Mouse (Mus musculus) stomach, embryonic 16.5 days (tissue): ENCODE results near the gene Src. TPM values are rescaled to one million over a fixed set of nuclear protein-coding genes. Genes with fewer than 3 reads are reported as not detected.

ENCODE experiments used
- ATAC-seq: fragments of 200-750 bp; cut with Nextera tagmentation; 2 replicates; pipeline ENCODE4 v1.8.0; 2017; ENCODE audit warnings: moderate number of reproducible peaks, moderate TSS enrichment; ENCODE audit not compliant: insufficient read depth, low FRiP score
- H3K27ac ChIP-seq: fragments of 300-500 bp; sonication (generic); 2 replicates; pipeline ENCODE4 v1.5.1; 2014; ENCODE audit warnings: low read length
- H3K27me3 ChIP-seq: fragments of 300-500 bp; sonication (generic); 2 replicates; pipeline ENCODE4 v1.6.1; 2014; ENCODE audit warnings: low read length, control low read depth, mixed read lengths; ENCODE audit not compliant: control insufficient read depth, insufficient read depth
- H3K36me3 ChIP-seq: fragments of 300-500 bp; sonication (generic); 2 replicates; pipeline ENCODE4 v1.6.1; 2014; ENCODE audit warnings: low read length; ENCODE audit not compliant: control insufficient read depth, insufficient read depth
- H3K4me1 ChIP-seq: fragments of 300-500 bp; sonication (generic); 2 replicates; pipeline ENCODE4 v1.6.1; 2014; ENCODE audit warnings: low read length, control low read depth, mixed read lengths; ENCODE audit not compliant: control insufficient read depth, insufficient read depth
- H3K4me2 ChIP-seq: fragments of 300-500 bp; sonication (generic); 2 replicates; pipeline ENCODE4 v1.6.1; 2014; ENCODE audit warnings: low read depth, low read length, mixed read lengths
- H3K4me3 ChIP-seq: fragments of 300-500 bp; sonication (generic); replicated peaks from 2 replicates; pipeline ENCODE4 v1.5.1; 2014; ENCODE audit warnings: mild to moderate bottlenecking, low read length
- H3K9ac ChIP-seq: fragments of 300-500 bp; sonication (generic); 2 replicates; pipeline ENCODE4 v1.6.1; 2014; ENCODE audit warnings: low read length
- H3K9me3 ChIP-seq: fragments of 300-500 bp; sonication (generic); replicated peaks from 2 replicates; pipeline ENCODE4 v1.6.1; 2016; ENCODE audit warnings: low read length, control low read depth; ENCODE audit not compliant: control insufficient read depth
- WGBS: fragments of 180-500 bp; shearing (Covaris S2); extraction: QIAGEN DNeasy Blood & Tissue Kit; methylation state at CpG from one replicate; pipeline ENCODE4 v1.1.7; 2014; 5-methylcytosine and 5-hydroxymethylcytosine counted together
- polyA plus RNA-seq: library from polyadenylated mRNA; unstranded; fragments of >200 nt; fragmentation: Nextera tagmentation; extraction: Ambion mirVana; gene quantifications from 2 replicates; pipeline ENCODE4 v1.2.1, GENCODE M21; 2015

Gene Src
- polyA plus RNA-seq, 1 experiment from 2014 or later, result 14.7 TPM

DNA sequence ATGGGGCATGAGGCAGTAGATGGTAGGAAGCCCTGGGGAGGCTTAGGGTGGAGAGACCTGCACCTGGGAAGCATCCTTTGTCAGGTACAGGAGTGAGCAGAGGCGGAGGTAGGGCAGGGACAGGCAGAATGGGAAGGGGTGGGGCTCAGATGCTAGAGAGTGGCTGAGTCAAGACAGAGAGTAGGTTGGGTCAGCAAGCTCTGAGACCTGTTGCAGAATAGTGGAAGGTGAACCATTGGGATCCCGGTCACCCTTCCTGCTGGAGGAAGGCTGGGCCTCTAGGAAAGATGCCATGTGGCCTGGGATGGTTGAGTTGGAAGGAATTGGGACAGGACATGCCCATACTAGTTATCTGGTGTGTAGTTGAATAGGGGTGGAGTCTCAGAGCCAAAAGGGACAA, 25.9 kb upstream of the Src start:
- 86% methylated on average over 2 of the region's 2 CpGs for WGBS
- H3K27me3 ChIP-seq, result no peaks in the 10 kb centered on the region
- H3K9me3 ChIP-seq, result no peaks in the 10 kb centered on the region
- ATAC-seq, result no peak
- H3K9ac ChIP-seq, result no peak overlapping the region
- H3K27ac ChIP-seq, result peak overlapping the region; percentile 31
- peaks cover 31% of the 10 kb centered on the region for H3K4me1 ChIP-seq
- H3K36me3 ChIP-seq, result peaks cover 6% of the 10 kb centered on the region; the same call in 1 of the 2 replicates
- H3K4me3 ChIP-seq, result no peak overlapping the region
- H3K4me2 ChIP-seq, result no peak overlapping the region

GRCm38 (mm10) chr2:157393549-157393948, 24.7 kb upstream of the Src start:
- Histone ChIP-seq H3K9me3 (peaks cover 4% of the 10 kb centered on the region; the same call in 1 of the 2 replicates), H3K4me1 (peaks cover 31% of the 10 kb centered on the region), H3K27ac (peak overlapping the region; percentile 82), H3K4me3 (no peak overlapping the region), H3K9ac (no peak overlapping the region), H3K27me3 (no peaks in the 10 kb centered on the region), H3K36me3 (peaks cover 14% of the 10 kb centered on the region), H3K4me2 (no peak overlapping the region)
- 97% methylated on average over 4 of the region's 4 CpGs for WGBS
- ATAC-seq, result no peak

- Histone ChIP-seq H3K9ac (peak overlapping the region; percentile 7; the same call in 1 of the 2 replicates), H3K9me3 (peaks cover 4% of the 10 kb centered on the region; the same call in 1 of the 2 replicates), H3K27ac (peak overlapping the region; percentile 82), H3K4me1 (peaks cover 31% of the 10 kb centered on the region), H3K4me3 (no peak overlapping the region), H3K4me2 (no peak overlapping the region), H3K36me3 (peaks cover 17% of the 10 kb centered on the region), H3K27me3 (no peaks in the 10 kb centered on the region)
- WGBS, result 44% methylated on average over 6 of the region's 6 CpGs
- peak; percentile 82; the same call in 1 of the 2 replicates for ATAC-seq
Observed at GRCm38 (mm10) chr2:157394868-157395267, 23.4 kb upstream of the Src start.

DNA sequence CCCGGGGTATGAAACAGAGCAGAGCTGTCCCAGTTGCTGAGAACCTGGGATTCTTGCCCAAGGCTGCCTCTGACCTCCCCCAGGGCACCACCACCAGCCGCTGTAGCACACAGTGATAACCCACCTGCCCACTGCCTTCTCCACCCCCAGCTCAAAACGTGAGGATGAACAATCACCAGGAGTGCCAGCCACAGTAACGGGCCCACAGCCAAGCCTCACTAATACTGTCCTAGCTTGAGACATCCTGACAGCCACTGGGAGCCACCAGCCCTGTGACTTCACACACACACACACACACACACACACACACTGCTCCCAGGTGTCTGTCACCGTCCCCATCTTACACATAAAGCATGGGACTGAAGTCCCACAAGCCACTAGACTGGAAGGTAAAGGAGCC, 22.9 kb upstream of the Src start:
- Histone ChIP-seq H3K36me3 (peaks cover 17% of the 10 kb centered on the region), H3K4me3 (no peak overlapping the region), H3K4me1 (peaks cover 30% of the 10 kb centered on the region), H3K27ac (peak overlapping the region; percentile 82), H3K9ac (no peak overlapping the region; the same call in 1 of the 2 replicates), H3K4me2 (no peak overlapping the region), H3K9me3 (peaks cover 4% of the 10 kb centered on the region; the same call in 1 of the 2 replicates), H3K27me3 (no peaks in the 10 kb centered on the region)
- ATAC-seq, result no peak
- 54% methylated on average over 5 of the region's 5 CpGs for WGBS

- peaks cover 29% of the 10 kb centered on the region for H3K4me1 ChIP-seq
- peak overlapping the region; percentile 82; the same call in 1 of the 2 replicates for H3K27ac ChIP-seq
- no peak overlapping the region for H3K4me2 ChIP-seq
- H3K36me3 ChIP-seq, result peaks cover 17% of the 10 kb centered on the region
- no peaks in the 10 kb centered on the region for H3K27me3 ChIP-seq
- 0 out of 2 replicates have a peak overlapping the region, but pooled peaks have one; percentile 7 for H3K9ac ChIP-seq
- no peak for ATAC-seq
- H3K4me3 ChIP-seq, result no peak overlapping the region
- 54% methylated on average over 13 of the region's 13 CpGs for WGBS
- H3K9me3 ChIP-seq, result peaks cover 4% of the 10 kb centered on the region; the same call in 1 of the 2 replicates
Observed at GRCm38 (mm10) chr2:157395960-157396359, 22.3 kb upstream of the Src start.

GRCm38 (mm10) chr2:157397376-157397775, 20.9 kb upstream of the Src start:
- H3K4me1 ChIP-seq, result peaks cover 29% of the 10 kb centered on the region
- H3K36me3 ChIP-seq, result peaks cover 17% of the 10 kb centered on the region
- peak; percentile 32; the same call in 1 of the 2 replicates for ATAC-seq
- peaks cover 4% of the 10 kb centered on the region; the same call in 1 of the 2 replicates for H3K9me3 ChIP-seq
- no peak overlapping the region for H3K4me2 ChIP-seq
- H3K27ac ChIP-seq, result peak overlapping the region; percentile 55; the same call in 1 of the 2 replicates
- H3K9ac ChIP-seq, result no peak overlapping the region
- 63% methylated on average over 4 of the region's 4 CpGs for WGBS
- no peaks in the 10 kb centered on the region for H3K27me3 ChIP-seq
- H3K4me3 ChIP-seq, result no peak overlapping the region

GRCm38 (mm10) chr2:157398539-157398938, 19.7 kb upstream of the Src start:
- no peaks in the 10 kb centered on the region for H3K27me3 ChIP-seq
- peaks cover 29% of the 10 kb centered on the region for H3K4me1 ChIP-seq
- H3K4me2 ChIP-seq, result no peak overlapping the region
- 95% methylated on average over 4 of the region's 4 CpGs for WGBS
- no peak overlapping the region for H3K27ac ChIP-seq
- peaks cover 17% of the 10 kb centered on the region for H3K36me3 ChIP-seq
- no peak overlapping the region for H3K9ac ChIP-seq
- peaks cover 4% of the 10 kb centered on the region; the same call in 1 of the 2 replicates for H3K9me3 ChIP-seq
- no peak overlapping the region for H3K4me3 ChIP-seq
- no peak for ATAC-seq

DNA sequence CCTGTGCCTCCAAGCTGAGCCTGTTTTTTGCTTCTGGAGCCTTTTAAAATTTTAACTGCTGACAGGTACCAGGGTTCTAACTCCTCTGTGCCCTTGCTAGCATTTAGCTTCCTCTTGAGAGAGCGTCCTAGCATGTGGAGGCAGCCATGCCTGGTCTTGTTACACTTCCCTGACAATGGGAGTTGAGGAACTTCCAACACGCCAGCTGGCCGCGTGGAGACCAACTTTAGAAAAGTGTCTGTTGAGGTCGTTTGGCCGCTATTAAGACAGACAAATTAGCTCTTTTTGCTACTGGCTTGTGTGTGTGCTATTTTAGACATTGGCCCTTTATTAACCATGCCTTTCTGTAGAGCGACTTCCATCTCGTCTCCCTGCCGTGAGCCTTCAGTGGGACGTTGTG, 18.4 kb upstream of the Src start:
- Histone ChIP-seq H3K4me2 (no peak overlapping the region), H3K9ac (no peak overlapping the region), H3K9me3 (peaks cover 4% of the 10 kb centered on the region; the same call in 1 of the 2 replicates), H3K4me1 (peaks cover 18% of the 10 kb centered on the region), H3K4me3 (no peak overlapping the region), H3K27me3 (no peaks in the 10 kb centered on the region), H3K36me3 (peaks cover 17% of the 10 kb centered on the region), H3K27ac (no peak overlapping the region; the same call in 1 of the 2 replicates)
- 75% methylated on average over 10 of the region's 10 CpGs for WGBS
- ATAC-seq, result no peak

DNA sequence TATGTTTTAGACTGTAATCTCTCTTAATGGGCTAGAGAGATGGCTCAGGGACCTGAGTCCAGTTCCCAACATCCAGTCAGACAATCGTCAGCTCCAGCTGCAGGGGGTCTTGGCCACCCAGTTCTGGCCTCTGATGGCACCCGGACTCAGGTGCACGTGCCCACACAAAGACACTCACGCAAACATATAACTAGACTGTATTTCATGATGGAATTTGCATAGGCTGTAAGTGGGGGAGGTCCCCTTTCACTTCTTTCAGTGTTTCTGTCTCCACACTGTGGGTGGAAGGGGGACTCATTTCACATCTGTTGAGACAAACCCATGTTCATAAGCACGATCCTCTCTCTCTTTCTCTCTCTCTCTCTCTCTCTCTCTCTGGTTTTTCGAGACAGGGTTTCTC, 17.8 kb upstream of the Src start:
- H3K36me3 ChIP-seq, result peaks cover 17% of the 10 kb centered on the region
- peaks cover 4% of the 10 kb centered on the region; the same call in 1 of the 2 replicates for H3K9me3 ChIP-seq
- no peak for ATAC-seq
- WGBS, result 89% methylated on average over 6 of the region's 6 CpGs
- no peak overlapping the region for H3K9ac ChIP-seq
- H3K27ac ChIP-seq, result no peak overlapping the region
- H3K4me2 ChIP-seq, result no peak overlapping the region
- no peak overlapping the region for H3K4me3 ChIP-seq
- no peaks in the 10 kb centered on the region for H3K27me3 ChIP-seq
- H3K4me1 ChIP-seq, result peaks cover 11% of the 10 kb centered on the region
